Mouse (Mus musculus) limb, embryonic 14.5 days (tissue): Measurements from ENCODE around the gene Syne3. TPM values are rescaled to one million over a fixed set of nuclear protein-coding genes. Genes with fewer than 3 reads are reported as not detected.

Experiments
- ATAC-seq: fragments of 200-750 bp; cut with Nextera tagmentation; 2 replicates; pipeline ENCODE4 v1.8.0; 2017; ENCODE audit warnings: low read depth, moderate number of reproducible peaks, moderate TSS enrichment; ENCODE audit not compliant: low FRiP score
- DNase-seq: peaks from one replicate; pipeline ENCODE4 v3.0.0-alpha.2; 2015; ENCODE audit warnings: low spot score
- H3K27ac ChIP-seq: fragments of 300-500 bp; sonication (generic); replicated peaks from 2 replicates; pipeline ENCODE4 v1.5.1; 2014; ENCODE audit warnings: low read depth, mild to moderate bottlenecking, low read length, moderate library complexity, mixed read lengths
- H3K27me3 ChIP-seq: fragments of 300-500 bp; sonication (generic); 2 replicates; pipeline ENCODE4 v1.6.1; 2014; ENCODE audit warnings: low read length, mixed read lengths; ENCODE audit not compliant: control insufficient read depth, insufficient read depth
- H3K36me3 ChIP-seq: fragments of 300-500 bp; sonication (generic); 2 replicates; pipeline ENCODE4 v1.6.1; 2014; ENCODE audit warnings: mild to moderate bottlenecking, low read length, moderate library complexity, mixed read lengths; ENCODE audit not compliant: control insufficient read depth, insufficient read depth
- H3K4me1 ChIP-seq: fragments of 300-500 bp; sonication (generic); 2 replicates; pipeline ENCODE4 v1.6.1; 2014; ENCODE audit warnings: antibody characterized with exemption, low read length, mixed read lengths; ENCODE audit not compliant: control insufficient read depth, insufficient read depth
- H3K4me2 ChIP-seq: fragments of 300-500 bp; sonication (generic); replicated peaks from 2 replicates; pipeline ENCODE4 v1.6.1; 2014; ENCODE audit warnings: low read depth, mild to moderate bottlenecking, low read length, moderate library complexity; ENCODE audit not compliant: severe bottlenecking
- H3K4me3 ChIP-seq: fragments of 300-500 bp; sonication (generic); replicated peaks from 2 replicates; pipeline ENCODE4 v1.5.1; 2014; ENCODE audit warnings: low read length
- H3K9ac ChIP-seq: fragments of 300-500 bp; sonication (generic); 2 replicates; pipeline ENCODE4 v1.6.1; 2014; ENCODE audit warnings: mild to moderate bottlenecking, low read depth, low read length, moderate library complexity; ENCODE audit not compliant: severe bottlenecking
- H3K9me3 ChIP-seq: fragments of 300-500 bp; sonication (generic); 2 replicates; pipeline ENCODE4 v1.6.1; 2016; ENCODE audit warnings: low read length; ENCODE audit not compliant: control insufficient read depth
- POLR2A ChIP-seq: fragments of 200-500 bp; IDR thresholded peaks from 2 replicates; pipeline ENCODE4 v1.8.0; 2012; ENCODE audit warnings: inconsistent platforms, mild to moderate bottlenecking, moderate library complexity, borderline replicate concordance; ENCODE audit not compliant: insufficient read depth, insufficient read length; ENCODE audit errors: extremely low read depth
- WGBS: fragments of 180-500 bp; shearing (Covaris S2); extraction: QIAGEN DNeasy Blood & Tissue Kit; methylation state at CpG from one replicate; pipeline ENCODE4 v1.1.7; 2014; 5-methylcytosine and 5-hydroxymethylcytosine counted together
- polyA plus RNA-seq, 2 experiments: library from polyadenylated mRNA; depleted of rRNA in 1 of 2; stranded (reverse) in 1 of 2; unstranded in 1 of 2; fragments of >200 nt; fragmentation: Nextera tagmentation in 1 of 2; extraction: Ambion mirVana in 1 of 2; gene quantifications; 2 replicates each; pipeline versions ENCODE4 v1.2.1 to v1.2.3; 2012 to 2014

The Syne3 gene
- polyA plus RNA-seq, 2 experiments: 2.0 to 2.6 TPM

- Histone ChIP-seq H3K4me2 (no peak overlapping the region), H3K4me3 (no peak overlapping the region), H3K36me3 (no peaks in the 10 kb centered on the region), H3K9ac (no peak overlapping the region), H3K27me3 (no peaks in the 10 kb centered on the region), H3K27ac (no peak overlapping the region), H3K9me3 (no peaks in the 10 kb centered on the region), H3K4me1 (no peaks in the 10 kb centered on the region)
- TF ChIP-seq POLR2A: no peak
- DNase-seq: no peak
- 76% methylated on average over 12 of the region's 12 CpGs for WGBS
- ATAC-seq: no peak
Observed at GRCm38 (mm10) chr12:104995259-104995876, 14.2 kb downstream of the Syne3 start.

- Histone ChIP-seq H3K27ac (no peak overlapping the region), H3K27me3 (no peaks in the 10 kb centered on the region), H3K4me2 (no peak overlapping the region), H3K9ac (no peak overlapping the region), H3K9me3 (no peaks in the 10 kb centered on the region), H3K36me3 (no peaks in the 10 kb centered on the region), H3K4me3 (no peak overlapping the region), H3K4me1 (no peaks in the 10 kb centered on the region)
- no peak for DNase-seq
- peak; percentile 62 for ATAC-seq
- TF ChIP-seq POLR2A: no peak
- 67% methylated on average over 8 of the region's 8 CpGs for WGBS
Observed at GRCm38 (mm10) chr12:104992838-104993237, 16.8 kb downstream of the Syne3 start.

GRCm38 (mm10) chr12:104992123-104992741 is 17.4 kb downstream of the Syne3 start:
- no peak for ATAC-seq

GRCm38 (mm10) chr12:104990741-104991454 is 18.7 kb downstream of the Syne3 start:
- H3K9ac ChIP-seq: no peak overlapping the region
- 85% methylated on average over 13 of the region's 13 CpGs for WGBS
- no peak overlapping the region for H3K27ac ChIP-seq
- H3K9me3 ChIP-seq: no peaks in the 10 kb centered on the region
- H3K4me2 ChIP-seq: no peak overlapping the region
- no peaks in the 10 kb centered on the region for H3K27me3 ChIP-seq
- ATAC-seq (no peak), DNase-seq (no peak)
- H3K4me1 ChIP-seq: no peaks in the 10 kb centered on the region
- H3K4me3 ChIP-seq: no peak overlapping the region
- H3K36me3 ChIP-seq: no peaks in the 10 kb centered on the region
- no peak for TF ChIP-seq POLR2A

More at GRCm38 (mm10) chr12:104992123-104992741, 17.4 kb downstream of the Syne3 start:
- no peak overlapping the region for H3K27ac ChIP-seq
- H3K9me3 ChIP-seq: no peaks in the 10 kb centered on the region
- H3K4me2 ChIP-seq: no peak overlapping the region
- no peak for DNase-seq
- H3K4me1 ChIP-seq: no peaks in the 10 kb centered on the region
- no peaks in the 10 kb centered on the region for H3K36me3 ChIP-seq
- 86% methylated on average over 10 of the region's 10 CpGs for WGBS
- TF ChIP-seq POLR2A: no peak
- H3K9ac ChIP-seq: no peak overlapping the region
- H3K27me3 ChIP-seq: no peaks in the 10 kb centered on the region
- no peak overlapping the region for H3K4me3 ChIP-seq

- no peak for TF ChIP-seq POLR2A
- Histone ChIP-seq H3K9me3 (no peaks in the 10 kb centered on the region), H3K36me3 (no peaks in the 10 kb centered on the region), H3K4me3 (no peak overlapping the region), H3K9ac (no peak overlapping the region), H3K27ac (no peak overlapping the region), H3K27me3 (no peaks in the 10 kb centered on the region), H3K4me1 (peaks cover 10% of the 10 kb centered on the region; the same call in 1 of the 2 replicates), H3K4me2 (no peak overlapping the region)
- ATAC-seq (no peak), DNase-seq (no peak)
- WGBS: 78% methylated on average over 7 of the region's 7 CpGs
Observed at GRCm38 (mm10) chr12:104987936-104988335, 21.7 kb downstream of the Syne3 start.
